Mouse (Mus musculus) lung, adult 2 months (tissue): ENCODE measurements around the gene Ldb3. TPM values are rescaled to one million over a fixed set of nuclear protein-coding genes. Genes with fewer than 3 reads are reported as not detected.

ENCODE experiments used
- DNase-seq: peaks from one replicate; pipeline ENCODE4 v3.0.0; 2022
- H3K4me1 ChIP-seq: fragments of 200-500 bp; 2 replicates; pipeline ENCODE4 v1.6.1; 2011; ENCODE audit warnings: low read length; ENCODE audit not compliant: control insufficient read depth, insufficient read depth
- H3K4me3 ChIP-seq: fragments of 200-500 bp; replicated peaks from 2 replicates; pipeline ENCODE3; 2011; ENCODE audit warnings: low read depth, mild to moderate bottlenecking, control low read depth, low read length; ENCODE audit errors: extremely low read depth
- CTCF ChIP-seq: fragments of 200-500 bp; IDR thresholded peaks from 2 replicates; pipeline ENCODE4 v1.5.1; 2011; ENCODE audit warnings: mild to moderate bottlenecking, low read length, control low read depth; ENCODE audit not compliant: insufficient read depth
- POLR2A ChIP-seq: fragments of 200-500 bp; IDR thresholded peaks from 2 replicates; pipeline ENCODE4 v1.6.1; 2011; ENCODE audit warnings: low read depth, mild to moderate bottlenecking, control low read depth, low read length, borderline replicate concordance; ENCODE audit errors: extremely low read depth
- WGBS: fragments of 180-500 bp; shearing (Covaris S2); methylation state at CpG from one replicate; pipeline ENCODE4 v1.1.7; 2018; 5-methylcytosine and 5-hydroxymethylcytosine counted together
- polyA plus RNA-seq: library from polyadenylated mRNA; depleted of rRNA; stranded (reverse); fragments of >200 nt; gene quantifications from 2 replicates; pipeline ENCODE4 v1.2.3, GENCODE M21; 2012; rRNA removed

The Ldb3 gene
- polyA plus RNA-seq, 1 experiment: 81.2 TPM

GRCm38 (mm10) chr14:34489928-34490327 lies 98.6 kb downstream of the Ldb3 start:
- Histone ChIP-seq H3K4me3 (no peak overlapping the region), H3K4me1 (peaks cover 17% of the 10 kb centered on the region)
- TF ChIP-seq CTCF (no peak), POLR2A (no peak)
- no peak for DNase-seq
- WGBS: 35% methylated on average over 2 of the region's 2 CpGs

- DNase-seq: no peak
- TF ChIP-seq CTCF (peak; percentile 15; the same call in 1 of the 2 replicates), POLR2A (no peak)
- H3K4me1 ChIP-seq: peaks cover 20% of the 10 kb centered on the region
- WGBS: 51% methylated on average over 8 of the region's 8 CpGs
- H3K4me3 ChIP-seq: no peak overlapping the region
Measured at GRCm38 (mm10) chr14:34486169-34486568, 102.3 kb downstream of the Ldb3 start.

GRCm38 (mm10) chr14:34483469-34484341 lies 104.8 kb downstream of the Ldb3 start:
- TF ChIP-seq POLR2A: no peak
- no peak for TF ChIP-seq CTCF
- no peak for DNase-seq
- WGBS: 77% methylated on average over 6 of the region's 6 CpGs
- peaks cover 13% of the 10 kb centered on the region for H3K4me1 ChIP-seq
- H3K4me3 ChIP-seq: no peak overlapping the region

Other genes with a start within 250 kb of the Ldb3 start
- gene Fam25c, start 233.2 kb downstream of the Ldb3 start, polyA plus RNA-seq: 68.4 TPM in 1 of 2 replicates, not detected in the other
- 10.1 and 10.2 TPM in 2 replicates for gene Sncg, start 213.9 kb downstream of the Ldb3 start, polyA plus RNA-seq
- 21.9 and 22.2 TPM in 2 replicates for gene Mmrn2, start 213.2 kb downstream of the Ldb3 start, polyA plus RNA-seq
- gene Bmpr1a, start 85.3 kb downstream of the Ldb3 start, polyA plus RNA-seq: 7.5 and 15.3 TPM in 2 replicates
- gene 9230112D13Rik, start 65.9 kb downstream of the Ldb3 start, polyA plus RNA-seq: not detected in 2 replicates
- 0.22 TPM in 1 of 2 replicates, not detected in the other for gene Opn4, start 11.5 kb upstream of the Ldb3 start, polyA plus RNA-seq
- gene Wapl, start 85.2 kb upstream of the Ldb3 start, polyA plus RNA-seq: 9.3 and 23.0 TPM in 2 replicates
- gene Grid1, start 231.4 kb upstream of the Ldb3 start, polyA plus RNA-seq: 0.13 and 0.15 TPM in 2 replicates